Mouse (Mus musculus) frontal cortex, postnatal 10 days (tissue): ENCODE measurements around the gene Ap2a1.
A peak's percentile ranks its signal among the peaks of the same experiment; 100 is the strongest.
"Not testable (repeated sequence)": the region's sequence is repeated elsewhere in the genome, so short reads cannot be mapped to it uniquely, and the experiment has no call there.

ENCODE experiments used
- DNase-seq, 2 experiments: peaks; one replicate each; pipeline ENCODE4 v3.0.0; 2022; ENCODE audit warnings: low spot score in 2 of 2, mixed read lengths in 1 of 2

The Ap2a1 gene

DNA sequence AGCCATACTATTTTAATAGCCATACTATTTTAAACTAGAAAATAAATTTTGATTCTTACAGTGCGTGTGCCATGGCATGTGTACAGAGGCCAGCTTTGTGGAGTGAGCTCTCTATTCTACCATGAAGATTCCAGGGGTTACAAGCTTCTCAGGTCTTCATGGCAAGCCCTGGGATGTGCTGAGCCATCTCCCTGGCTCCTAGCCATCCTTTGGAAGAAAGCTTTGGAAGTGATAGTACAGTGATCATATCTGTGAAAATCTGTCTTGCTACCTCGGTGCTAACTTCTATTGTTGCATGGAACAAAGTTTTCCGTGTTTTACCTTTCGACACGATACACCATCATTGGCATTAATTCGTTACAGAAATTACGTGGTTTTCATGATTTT is 34.1 kb downstream of the Ap2a1 start:
- DNase-seq = no peak

DNA sequence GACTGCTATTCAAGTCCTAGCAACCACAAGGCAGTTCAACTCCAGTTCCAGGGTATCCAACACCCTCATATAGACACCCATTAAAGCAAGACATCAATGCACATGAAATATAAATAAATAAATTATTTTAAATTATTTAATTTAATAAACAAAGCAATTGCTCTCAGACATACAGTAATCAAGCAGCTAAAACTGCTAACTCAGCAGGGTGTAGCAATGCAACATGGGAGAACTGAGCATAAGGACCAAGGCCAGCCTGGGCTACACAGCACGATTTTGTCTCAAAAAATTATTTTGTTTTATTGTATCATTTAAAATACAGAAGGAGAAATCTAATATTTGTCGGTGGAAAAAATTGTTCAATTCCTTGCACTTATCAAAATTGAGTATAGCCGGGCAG is 35.1 kb downstream of the Ap2a1 start:
- no peak for DNase-seq

DNA sequence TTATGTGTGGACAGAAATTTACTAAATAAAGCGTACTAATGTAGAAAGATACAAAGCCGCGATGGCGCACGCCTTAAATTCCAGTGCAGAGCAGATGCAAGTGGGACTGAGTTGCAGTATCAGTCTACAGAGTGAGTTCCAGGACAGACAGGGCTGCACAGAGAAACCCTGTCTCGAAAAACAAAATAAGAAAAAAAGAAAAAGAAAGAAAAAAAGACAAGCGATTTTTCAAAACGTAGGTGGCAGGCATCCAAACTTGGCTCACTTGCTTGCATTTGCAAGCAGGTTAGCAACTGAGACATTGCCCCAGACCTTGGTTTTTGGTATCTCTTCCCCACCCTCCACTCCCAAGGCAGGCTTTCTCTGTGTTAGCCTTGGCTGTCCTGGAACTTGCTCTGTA is 36.1 kb downstream of the Ap2a1 start:
- no peak for DNase-seq

DNA sequence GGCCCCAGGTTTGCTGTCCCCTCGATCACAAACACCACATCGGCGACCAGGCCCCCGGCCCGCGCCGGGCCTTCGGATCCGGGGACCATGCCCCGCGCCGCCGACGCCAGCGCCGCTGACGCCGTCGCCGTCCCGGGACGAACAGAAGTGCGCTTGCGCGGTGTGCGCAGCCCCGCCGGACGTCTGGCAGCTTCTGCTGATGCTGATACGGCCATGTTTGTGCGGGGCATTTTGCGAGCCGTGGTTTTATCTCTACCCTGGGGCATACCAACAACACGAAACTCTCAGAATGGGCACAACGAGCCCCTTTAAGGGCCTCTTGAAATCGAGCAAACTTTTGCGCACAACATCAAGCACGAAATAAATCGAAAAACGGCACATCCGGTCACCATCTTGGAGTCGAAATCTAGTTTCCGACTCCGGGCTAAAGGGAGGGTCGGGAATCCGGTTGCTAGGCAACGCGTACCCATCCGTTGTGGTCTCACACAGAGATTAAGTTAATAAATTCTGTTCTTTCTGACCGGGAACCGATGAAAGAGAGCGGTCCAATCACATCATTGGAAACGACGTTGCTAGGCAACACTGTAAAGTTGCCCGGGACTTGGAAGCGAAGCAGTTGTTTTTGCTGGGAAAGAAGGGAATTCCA is 36.9 kb downstream of the Ap2a1 start, which contains the start of gene Med25:
TSS of gene Med25 (minus strand) at position 437 of the 646 bp plus-strand sequence.
- peak; percentile 91 to 93 for DNase-seq

DNA sequence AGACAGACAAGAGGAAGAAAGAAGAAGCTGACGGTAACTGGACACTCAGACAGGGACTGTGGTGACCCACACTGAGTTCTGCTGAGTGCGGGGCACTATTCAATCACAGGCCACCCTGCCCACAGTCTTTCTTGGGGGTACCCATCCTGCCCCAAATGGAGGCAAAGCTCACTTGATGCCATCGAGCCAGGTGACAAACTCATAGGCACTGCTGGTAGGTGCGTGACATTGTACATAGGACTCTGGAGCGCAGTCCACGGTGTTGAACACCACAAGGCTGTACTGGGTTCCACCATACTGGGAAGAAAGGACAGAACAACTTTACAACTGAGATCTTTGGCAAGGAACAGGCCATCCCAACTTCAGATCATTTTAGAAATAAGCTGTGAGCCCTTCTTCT is 37.7 kb downstream of the Ap2a1 start:
- DNase-seq = no peak

DNA sequence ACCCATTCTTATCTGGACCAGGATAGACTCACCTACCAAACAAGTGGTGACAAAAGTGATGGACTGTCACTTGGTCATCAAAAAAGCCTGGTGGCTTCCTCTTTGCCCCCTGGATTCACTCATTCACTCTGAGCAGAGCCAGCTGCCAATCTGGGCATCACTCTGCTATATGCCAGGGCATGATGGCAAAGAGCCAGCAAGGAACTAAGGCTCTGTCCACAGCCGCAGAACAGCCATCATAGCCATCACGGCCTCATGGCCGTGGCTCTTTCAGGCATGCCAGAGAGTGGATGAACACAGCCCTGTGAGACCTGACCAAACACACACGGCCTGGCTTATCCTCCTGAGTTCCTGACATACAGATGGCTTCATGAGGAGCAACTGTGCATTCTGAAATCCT is 38.6 kb downstream of the Ap2a1 start:
- DNase-seq = no peak

DNA sequence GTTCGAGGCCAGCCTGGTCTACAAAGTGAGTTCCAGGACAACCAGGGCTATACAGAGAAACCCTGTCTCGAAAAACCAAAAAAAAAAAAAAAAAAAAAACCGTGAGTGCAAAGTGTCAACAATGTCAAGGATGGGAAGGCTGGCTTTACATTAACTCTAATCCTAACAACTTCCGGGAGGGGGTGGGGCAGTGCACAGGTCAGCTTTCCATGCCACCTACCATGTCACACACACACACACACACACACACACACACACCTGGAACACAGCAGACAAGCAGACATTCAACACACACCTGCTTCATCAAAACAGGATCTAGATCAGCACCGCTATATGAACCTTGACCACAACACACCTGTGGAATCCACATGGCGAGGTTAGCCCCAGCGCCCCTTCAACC is 39.1 kb downstream of the Ap2a1 start:
- DNase-seq = no peak

DNA sequence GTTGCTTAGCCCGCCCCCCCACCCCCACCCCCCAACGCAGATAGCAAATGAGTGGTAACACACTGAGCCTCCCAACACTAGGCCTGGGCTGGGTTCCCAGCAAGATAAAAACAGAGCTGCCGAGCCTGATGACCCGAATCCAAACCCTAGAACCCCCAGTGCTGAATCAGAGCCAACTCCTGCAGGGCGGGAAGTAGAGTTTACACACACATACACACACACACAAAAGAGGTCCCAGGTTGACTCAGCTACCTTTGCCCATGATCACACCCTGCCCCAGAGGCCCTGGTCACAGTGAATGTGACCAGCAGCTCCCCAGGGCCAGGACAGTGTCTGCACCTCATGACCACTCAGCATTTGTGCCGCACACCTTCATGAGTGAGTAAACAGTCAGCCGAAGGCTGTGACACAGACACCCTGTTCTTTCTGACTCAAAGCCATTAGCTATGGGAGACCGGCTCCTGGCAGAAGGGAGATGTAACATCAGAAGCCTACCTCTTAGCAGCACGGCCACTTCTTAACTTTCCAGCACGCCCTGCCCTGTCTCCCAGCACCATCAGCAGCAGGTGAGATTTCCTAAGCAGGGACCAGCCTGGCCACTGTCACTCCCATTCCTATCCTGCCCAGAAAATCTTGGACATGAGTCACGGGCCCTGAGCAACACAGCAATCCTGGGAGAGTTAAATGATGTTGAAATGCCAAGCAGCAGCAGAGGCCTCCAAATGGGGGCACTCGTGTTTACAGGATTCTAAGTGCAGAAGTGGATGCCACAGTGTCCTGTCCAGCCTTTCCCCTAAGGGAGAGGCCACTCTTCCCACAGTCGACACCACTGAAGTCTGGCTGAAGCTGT is 40.8 kb downstream of the Ap2a1 start:
- DNase-seq = no peak

DNA sequence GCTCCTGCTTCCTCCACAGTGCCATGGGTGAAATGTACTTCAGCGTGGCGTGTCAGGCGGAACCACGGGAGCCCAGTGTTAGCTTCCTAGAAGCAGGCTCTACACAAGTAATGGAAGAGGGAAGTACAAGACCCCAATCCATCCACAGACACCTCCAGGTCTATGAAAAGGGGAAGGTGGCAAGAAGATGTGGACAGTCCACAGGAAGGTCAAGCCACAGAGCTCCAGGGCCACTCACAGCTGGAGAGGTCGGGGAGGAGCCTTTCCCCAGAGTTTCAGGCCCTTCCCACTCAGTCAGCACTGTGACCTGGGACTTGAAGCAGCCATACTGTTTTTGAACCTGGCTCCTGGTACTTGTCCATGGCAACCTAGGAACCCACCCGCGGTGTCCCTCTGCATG is 42.3 kb downstream of the Ap2a1 start:
- no peak for DNase-seq

DNA sequence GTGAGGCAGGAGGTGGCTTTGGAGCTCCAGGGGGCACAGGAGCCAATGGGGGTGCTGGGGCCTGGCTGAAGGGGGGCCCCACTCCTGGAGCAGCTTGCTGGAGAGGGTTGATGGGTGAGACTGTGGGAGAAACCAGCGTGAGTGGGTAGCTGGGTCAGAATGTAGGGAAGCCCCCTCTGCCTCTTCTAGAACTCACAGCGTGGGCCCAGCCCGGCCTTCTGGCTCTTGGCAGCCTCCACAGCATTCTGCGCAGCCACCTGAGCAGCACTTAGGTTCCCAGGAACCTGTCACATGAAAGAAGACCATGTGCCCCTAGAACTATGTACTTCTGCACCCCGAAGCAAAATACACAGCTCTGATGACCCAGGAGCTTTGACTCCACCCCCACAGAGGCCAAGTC is 44.7 kb downstream of the Ap2a1 start:
- DNase-seq = no peak

DNA sequence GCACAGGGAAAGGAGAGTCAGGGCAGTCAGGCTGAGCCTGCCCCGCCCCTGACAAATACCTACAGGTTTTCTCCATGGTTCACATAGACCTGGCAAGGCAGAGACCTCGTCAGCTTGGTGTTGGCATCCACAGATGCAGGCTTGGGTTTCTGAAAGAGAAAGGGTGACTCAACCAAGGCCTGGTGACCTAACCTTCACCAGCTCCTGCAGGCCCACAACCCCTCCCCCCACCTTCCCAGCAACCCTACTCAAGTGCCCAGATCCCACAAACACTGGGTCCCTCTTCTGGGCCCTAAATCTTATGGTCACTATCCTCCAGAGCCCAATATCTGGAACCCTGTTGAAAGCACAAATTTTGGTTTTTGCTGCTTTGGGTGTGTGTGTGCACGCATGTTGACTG is 46.3 kb downstream of the Ap2a1 start:
- DNase-seq = no peak

DNA sequence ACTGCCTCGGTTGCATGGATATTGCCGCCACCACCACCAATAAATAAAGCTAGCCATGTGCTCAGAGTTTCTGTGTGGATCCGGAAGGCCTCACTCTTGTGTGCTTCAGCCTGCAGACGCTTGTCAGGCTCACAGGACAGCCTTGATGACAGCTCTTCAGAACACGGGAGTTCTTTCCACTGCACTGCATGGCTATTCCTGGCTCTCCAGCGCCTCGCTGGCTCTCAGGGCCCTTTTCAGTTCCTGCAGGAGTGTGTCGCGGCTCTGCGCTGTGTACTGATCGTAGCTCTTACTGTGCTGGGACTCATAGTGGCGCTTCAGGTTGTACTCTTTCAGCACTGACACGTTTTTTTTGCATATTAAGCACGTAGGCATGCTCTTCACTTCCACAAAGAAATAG is 51.5 kb downstream of the Ap2a1 start:
- no peak for DNase-seq

DNA sequence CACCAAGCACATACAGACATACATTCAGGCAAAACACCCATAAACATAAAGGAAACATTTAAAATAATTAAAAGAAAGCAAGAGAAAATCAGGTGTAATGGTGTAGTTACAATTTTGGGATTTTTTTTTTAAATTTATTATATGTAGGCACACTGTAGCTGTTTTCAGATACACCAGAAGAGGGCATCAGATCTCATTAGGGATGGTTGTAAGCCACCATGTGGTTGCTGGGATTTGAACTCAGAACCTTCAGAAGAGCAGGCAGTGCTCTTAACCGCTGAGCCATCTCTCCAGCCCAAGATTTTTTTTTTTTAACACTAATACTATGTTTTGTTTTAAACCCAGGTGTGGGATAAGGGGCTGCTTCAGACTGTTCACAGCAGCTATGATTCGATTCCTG is 57.5 kb downstream of the Ap2a1 start:
- DNase-seq = not testable (repeated sequence)

DNA sequence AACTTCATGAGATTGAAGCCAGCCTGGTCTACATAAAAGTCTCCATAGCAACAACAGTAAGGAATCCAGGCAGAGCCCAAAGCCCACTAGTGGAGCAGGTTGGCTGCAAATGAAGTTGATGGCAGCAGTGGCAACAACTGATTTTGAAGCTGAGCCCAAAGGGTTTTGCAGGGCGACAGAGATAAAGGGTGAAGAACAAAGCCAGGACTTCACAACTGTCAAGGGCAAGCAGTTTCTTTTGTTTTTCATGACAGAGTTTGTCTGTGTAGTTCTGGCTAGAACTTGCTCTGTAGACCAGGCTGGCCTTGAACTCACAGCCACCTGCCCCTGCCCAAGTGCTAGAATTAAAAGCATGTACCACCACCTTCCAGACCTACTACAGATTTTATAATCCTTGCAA is 58.1 kb downstream of the Ap2a1 start:
- DNase-seq = no peak

DNA sequence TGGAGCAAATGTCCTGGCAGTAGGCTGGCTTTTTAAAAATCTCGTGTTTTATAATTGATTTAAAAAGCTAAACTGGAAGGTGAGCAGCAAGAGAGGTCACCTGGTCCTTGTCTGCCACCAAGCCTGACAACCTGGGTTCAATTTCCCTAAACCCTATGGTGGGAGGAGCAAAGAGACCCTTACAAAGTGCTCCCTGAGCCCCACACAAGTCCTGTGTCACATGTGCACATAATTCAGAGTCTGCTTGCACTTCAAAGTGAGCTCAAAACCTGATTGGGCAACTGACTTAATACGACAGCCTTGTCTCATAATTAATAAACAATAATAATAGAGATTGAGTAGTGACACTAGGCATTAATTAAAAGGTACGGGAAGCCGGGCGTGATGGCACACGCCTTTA is 58.7 kb downstream of the Ap2a1 start:
- no peak for DNase-seq

DNA sequence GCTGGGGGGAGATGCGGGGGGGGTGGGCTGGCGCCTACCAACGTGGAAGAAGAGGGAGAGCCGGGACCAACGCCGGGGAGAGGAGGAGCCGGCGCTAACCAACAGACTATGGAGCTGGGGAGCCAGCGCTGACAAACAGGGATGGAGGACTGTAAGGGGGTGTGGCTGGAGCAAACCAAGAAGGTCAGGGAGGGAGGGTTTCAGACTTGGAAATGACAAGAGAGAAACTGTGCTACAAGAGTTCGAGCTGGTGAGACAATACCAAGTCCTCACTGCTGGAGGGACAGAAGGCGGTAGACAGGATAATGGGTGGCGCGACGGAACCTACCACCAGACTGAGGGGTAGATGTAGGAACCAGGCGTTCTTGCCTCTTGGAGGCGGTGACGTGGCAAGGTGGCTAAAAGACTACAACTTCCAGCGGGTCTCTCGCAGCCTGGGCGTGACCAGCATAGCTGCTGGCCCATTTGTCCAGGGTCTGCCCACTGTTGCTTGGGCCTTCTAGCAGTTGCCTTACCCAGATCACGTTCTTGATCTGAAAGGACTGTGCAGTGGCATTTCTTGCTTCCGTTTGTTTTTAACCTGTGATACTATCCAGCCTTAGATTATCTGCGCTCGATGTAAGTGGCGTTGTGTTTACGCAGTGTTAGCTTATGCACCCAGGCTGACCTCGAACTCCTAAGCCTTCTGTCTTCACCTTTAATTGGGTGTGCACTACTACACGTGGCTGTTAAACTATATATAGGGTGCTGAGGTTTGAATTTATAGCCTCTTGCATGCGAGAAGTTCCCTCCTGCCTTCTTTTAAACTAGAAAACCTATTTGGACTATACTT is 59.4 kb downstream of the Ap2a1 start, which contains the start of gene Ptov1:
TSS of gene Ptov1 (minus strand) at position 92 of the 832 bp plus-strand sequence.
- DNase-seq = peak; percentile 92 to 97

DNA sequence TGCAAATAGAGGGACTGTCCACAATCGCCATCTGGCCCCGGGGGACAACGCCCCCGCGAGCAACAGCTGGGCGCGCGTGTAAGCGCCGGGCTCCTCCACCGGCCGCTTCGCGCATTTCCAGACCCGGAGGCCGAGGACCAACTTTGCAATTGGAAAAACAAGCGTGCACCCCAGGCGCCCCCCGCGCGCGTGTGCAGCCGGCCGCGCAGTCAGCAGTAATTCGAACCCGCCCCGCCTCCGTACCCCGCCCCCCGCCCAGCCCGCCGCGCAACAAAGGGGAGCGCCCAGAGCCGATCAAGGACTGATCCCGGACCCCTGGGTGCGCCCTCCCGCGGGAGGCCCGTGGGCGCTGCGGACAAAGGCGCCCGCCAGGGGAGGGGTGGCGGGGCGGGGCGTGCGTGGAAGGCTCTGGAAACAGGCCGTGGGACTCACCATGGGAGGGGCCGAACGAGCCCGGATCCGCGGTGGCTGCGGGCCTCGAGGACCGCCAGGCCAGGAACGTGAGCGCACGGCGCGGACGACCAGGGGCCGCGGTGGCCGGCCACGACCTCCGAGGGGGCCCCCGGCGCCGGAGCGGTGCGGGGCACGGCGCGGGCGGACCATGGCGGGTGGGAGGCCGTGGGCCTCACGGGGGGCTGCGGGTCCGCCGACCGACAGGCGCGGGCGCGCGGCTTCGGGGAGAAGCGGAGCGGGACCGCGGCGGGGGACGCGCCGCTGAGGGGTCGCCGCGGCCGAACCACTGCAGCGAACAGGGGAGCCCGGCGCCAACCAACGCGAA is 60.2 kb downstream of the Ap2a1 start:
- peak in 1 of 2 experiments; percentile 62 for DNase-seq

DNA sequence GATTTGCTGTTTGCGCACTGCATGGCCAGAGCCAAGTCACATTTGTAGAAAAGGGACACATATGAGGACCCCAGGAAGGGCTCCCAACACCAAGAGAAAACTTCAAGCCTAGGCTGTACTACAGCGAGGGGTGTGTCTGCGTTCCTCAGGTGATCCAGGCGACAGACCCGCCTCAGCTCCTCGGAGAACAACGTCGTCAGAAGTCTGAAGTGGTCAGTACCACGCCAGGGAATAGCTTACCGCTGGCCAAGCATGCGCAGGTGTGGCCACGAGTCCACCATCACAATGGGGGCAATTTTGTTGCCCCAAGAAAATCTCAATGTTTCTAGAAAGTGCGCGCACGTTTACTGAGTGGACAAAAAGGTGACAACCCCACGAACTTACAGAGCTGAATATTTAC is 60.8 kb downstream of the Ap2a1 start:
- DNase-seq = no peak

DNA sequence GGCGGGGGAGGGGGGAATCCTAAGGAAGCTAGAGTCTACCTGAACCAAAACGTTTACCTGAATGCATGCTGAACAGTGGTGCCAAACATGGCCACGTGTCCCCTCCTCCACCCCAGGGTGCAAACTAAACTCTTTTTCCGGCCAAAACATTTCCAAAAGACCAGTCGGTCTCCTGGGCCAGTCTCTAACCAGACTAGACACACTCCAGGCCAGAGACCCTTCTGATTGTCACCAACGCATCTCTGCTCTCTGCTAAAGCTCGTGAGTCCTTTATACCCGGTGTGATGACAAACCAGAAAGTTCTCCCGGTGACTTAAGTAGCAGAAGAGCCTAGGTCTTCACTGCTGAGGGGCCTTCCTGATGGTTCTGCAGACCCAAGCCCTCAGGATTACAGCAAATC is 61.5 kb downstream of the Ap2a1 start:
- no peak for DNase-seq

DNA sequence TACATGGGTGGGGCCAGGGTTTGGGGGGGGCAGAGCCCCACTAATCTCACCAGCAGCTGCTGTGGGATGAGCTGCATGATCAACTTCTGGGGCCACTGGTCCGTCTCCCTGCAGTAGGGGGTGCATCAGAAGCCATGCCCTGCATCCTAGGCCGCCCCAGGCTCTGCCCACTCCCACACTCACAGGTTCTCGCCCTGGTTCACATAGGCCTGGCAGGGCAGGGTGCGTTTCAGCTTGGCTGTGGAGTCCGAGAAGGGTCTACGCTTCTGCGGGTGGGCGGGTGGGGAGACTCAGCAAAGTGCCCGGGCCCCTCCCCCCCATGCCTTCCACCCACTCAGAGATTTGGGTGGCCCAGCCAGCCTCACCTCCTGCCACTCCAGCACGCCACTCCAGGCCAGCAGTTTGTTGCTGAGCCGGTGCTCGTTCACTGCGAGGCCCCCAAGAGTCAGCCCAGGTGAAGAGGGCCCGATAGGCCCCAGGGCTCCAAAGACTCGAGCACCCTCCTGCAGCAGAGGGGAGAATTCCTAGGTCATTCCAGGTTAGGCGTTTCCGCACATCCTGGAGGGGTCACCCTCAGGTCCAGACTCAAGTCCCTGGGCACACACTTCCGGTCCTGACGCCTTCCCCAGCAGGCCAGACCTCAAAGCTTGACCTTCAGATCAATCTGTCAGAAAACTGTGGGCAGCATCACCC is 62.1 kb downstream of the Ap2a1 start:
- DNase-seq = no peak
